Mouse (Mus musculus): ENCODE measurements around the gene Igsf11.
"Not testable (repeated sequence)": the region's sequence is repeated elsewhere in the genome, so short reads cannot be mapped to it uniquely, and the experiment has no call there.

The Igsf11 gene

DNA sequence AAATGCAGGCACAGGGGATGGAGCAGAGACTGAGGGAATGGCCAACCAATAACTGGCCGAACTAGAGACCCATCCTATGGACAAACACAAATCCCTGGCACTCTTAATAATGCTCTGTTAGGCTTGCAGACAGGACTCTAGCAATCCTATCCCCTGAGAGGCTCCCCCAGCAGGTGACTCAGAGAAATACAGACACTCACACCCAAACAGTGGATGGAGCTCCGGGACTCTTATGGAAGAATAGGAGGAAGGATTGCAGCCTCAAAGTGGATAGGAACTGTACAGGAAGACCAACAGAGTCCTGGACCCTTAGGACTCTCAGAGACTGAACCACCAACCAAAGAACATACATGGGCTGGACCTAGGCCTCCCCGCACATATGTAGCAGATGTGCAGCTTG lies 91.4 kb downstream of the Igsf11 start:
- not testable (repeated sequence) for DNase-seq (ENCODE audit: low spot score in 2 of 2)

DNA sequence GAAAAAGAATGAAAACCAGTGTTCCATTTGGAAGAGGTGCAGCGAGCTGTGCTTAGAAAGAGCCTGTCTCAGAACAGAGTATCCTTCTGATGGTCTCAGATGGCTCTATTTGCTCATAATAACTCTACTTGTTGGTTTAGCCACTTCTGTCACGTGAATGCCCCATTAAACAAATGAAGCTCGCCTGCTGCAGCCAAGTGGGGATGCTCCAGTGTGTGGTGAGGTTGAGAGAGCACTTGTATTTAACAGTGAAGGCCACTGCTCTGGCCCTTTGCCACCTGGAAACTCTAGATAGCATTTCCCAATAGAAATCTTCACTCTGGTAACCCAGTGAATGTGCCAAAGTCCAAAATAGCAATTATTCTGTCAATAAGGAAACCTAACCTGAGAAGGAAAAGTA lies 92.9 kb downstream of the Igsf11 start:
- peak in 1 of 2 experiments; percentile 26 for DNase-seq (ENCODE audit: low spot score in 2 of 2)

DNA sequence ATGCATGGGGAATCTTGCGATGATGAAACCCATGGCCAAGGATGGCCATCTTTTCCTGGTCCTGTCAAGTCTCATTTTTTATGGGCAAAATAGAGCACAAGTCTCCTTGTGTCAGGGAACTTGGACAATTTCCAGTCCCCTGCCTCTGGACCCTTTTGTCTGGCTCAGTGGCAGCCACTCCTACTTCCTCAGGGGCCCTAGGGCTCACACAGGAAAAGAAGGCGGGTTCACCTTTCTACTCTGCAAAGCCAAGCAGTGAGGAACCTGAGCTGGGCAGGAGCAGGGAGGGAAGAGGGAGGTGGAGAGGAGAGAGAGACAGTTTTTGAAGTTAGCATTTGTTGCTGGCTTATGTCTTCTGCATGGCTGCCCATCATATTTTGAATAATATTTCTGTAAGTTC lies 93.9 kb downstream of the Igsf11 start:
- no peak for DNase-seq (ENCODE audit: low spot score in 2 of 2)

DNA sequence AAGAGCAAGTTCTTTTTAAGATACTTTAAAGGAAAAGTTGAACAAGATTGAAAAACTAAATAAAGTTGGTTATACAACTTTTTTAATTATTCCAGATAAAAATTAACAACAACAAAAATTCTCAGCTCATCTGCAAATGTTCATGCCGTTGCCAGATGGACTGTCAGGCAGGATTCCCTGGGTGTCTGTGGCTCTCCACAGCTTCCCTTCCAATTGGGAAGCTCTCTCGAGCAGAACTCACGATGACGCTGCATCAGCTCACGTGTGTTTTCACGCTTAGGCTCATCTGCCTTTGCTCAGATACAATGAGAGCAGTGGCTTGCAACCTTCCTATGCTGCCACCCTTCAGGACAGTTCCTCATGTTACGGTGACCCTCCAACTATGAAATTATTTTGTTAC lies 101.2 kb downstream of the Igsf11 start:
- no peak for DNase-seq (ENCODE audit: low spot score in 2 of 2)

DNA sequence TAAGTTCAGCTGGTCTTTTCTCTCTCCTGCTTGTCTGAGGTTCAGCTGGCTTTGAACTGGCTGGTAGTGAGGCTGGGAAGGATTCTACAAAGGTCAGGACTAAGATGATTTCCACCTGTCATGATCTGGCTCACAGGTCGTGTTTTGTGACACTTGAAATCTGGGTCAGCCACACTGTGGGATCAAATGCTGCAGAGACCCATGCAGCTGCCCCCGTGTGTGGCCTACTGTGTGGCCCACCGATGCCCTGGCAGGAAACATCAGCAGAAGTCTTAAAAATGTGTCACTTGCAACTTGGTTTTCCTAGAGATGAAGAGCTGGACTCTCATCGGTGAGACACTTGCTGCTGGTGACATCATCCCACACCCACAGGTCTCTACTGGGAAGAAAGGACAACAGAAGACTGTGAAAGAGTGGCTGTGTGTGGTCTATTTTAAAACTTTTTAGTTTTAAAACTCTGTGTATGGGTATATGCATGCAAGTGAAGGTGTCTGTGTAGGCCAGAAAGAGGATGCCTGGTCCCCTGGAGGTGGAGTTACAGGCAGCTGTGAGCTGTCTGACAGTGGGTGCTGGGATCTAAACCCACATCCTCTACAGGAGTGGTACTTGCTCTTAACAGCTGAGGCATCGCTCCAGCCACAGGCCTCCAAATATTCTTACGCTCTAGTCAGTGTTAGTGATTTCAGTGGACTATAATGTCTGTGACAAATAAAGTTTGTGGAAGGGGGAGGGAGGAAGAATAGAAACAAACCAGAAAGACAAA lies 106.2 kb downstream of the Igsf11 start:
- DNase-seq (ENCODE audit: low spot score in 2 of 2) = no peak

DNA sequence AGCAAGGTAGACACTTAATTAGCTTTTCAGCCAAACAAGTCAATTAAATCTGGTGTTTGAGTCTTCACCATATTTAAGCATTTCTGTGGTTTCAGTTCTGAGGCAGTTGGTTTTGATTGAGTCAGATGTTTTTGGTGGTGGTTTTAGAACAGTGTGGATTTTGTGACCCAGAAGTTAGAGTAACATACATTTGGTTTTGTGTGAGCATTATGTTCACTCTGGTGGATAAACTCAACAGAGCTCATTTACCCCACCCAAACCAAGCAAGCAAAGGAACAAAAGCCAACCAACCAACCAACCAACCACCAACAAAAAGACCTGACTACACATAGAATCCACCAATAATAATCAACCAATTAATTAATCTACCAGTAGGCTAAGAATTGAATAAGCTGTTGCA lies 106.8 kb downstream of the Igsf11 start:
- DNase-seq (ENCODE audit: low spot score in 2 of 2) = no peak

DNA sequence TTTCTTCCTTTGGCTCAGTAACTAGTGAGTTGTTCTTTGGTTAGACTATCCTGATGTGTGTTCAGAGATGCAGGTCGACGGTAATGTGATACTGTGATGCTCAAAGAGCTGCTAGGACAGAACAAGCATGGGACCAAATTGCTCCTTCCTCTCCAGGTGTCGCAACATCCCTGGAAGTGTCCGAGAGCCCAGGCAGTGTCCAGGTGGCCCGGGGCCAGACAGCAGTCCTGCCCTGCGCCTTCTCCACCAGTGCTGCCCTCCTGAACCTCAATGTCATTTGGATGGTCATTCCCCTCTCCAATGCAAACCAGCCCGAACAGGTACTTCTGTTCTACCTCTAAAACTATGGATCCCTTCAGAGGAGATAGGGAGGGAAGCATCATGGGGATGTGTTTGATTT lies 114.5 kb downstream of the Igsf11 start:
- no peak for DNase-seq (ENCODE audit: low spot score in 2 of 2)

DNA sequence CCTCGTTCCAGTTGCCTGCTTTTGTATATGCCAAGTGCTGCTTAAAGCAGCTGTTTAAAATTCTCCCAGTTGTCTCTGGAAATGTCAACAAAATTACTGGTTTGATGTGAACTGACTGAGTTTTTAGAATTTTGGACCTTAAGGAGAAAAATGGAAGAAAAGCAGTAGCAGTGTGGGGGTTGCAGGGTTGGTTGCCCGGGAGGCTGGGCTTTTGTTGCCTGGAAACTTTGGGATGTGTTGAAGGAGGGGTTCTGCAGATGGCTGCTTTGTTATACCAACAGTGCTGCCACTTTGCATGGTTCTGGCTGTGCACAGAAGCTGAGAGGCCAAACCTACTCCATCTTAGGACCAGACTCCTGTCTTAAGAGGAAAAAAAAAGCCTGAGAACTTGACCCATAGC lies 127.0 kb downstream of the Igsf11 start:
- no peak for DNase-seq (ENCODE audit: low spot score in 2 of 2)

DNA sequence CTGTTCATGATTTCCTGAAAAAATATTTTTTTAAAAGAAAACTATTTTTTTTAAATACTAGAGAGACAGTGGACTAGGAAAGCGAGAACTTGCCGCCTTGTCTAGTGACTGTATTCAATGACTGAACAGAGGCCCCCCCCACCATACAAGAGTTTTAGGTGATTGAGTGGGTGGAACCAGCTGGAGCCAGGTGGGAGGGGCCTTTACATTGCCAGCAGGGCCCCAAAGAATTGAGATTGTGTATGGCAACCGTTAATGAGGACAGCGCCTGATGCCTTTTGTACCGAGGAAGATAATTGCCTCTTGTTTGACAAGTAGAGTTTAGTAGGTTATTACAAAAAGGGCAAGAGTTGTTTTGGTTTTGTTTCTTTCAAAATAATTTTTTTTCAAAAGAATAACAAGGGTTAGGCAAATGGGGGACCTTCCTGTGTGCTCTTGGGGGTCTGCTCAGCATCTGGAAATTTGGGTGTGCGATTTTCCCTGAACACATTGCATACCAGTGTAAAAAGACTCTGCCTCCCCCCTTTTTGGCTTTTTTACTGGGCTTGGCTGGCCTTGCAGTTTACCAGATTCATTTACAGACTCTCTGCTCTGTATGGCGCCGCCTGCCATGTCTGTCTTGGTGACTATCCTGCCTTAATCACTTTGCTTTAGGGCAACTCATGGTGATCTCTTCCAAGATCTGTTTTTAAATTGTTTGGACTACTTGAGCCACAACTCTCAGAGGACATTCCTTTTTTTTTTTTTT lies 133.7 kb downstream of the Igsf11 start:
- no peak for DNase-seq (ENCODE audit: low spot score in 2 of 2)

DNA sequence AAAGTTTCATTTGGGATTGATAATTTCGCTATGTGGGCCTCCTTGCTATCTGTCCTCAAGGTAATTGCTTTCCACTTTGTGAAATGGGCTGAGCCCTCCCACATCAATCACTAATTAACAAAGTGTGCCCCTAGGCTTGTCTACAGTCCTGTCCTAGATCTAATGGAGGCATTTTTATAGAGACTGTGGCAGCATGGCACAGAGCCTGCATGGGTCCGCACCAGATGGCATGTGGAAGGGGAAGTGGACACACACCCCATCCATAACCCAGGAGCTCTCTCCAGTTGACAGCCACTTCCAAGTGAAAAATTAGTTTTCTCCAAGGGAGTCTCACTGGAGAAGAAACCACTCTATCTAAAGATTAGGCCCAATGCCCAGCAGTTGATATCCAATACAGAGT lies 138.9 kb downstream of the Igsf11 start:
- no peak for DNase-seq (ENCODE audit: low spot score in 2 of 2)

DNA sequence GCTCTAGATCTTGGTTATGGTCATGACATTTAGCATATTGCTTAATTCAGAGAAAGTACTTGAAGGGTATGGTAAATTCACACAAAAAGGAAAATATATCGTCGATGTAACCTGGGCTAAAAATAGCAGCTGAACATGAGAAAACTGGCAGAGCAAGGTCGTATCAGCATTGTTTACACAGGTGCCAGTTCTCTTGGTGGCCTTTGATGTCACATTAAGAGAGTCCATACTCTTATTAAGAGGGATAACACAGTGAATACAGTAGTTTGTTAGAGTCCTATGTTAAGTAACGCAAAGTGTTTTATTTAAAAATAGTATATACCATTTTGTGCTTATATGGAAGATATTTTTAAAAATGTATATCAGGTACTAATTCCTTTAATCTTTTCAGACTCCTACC lies 144.8 kb downstream of the Igsf11 start:
- no peak for DNase-seq (ENCODE audit: low spot score in 2 of 2)

DNA sequence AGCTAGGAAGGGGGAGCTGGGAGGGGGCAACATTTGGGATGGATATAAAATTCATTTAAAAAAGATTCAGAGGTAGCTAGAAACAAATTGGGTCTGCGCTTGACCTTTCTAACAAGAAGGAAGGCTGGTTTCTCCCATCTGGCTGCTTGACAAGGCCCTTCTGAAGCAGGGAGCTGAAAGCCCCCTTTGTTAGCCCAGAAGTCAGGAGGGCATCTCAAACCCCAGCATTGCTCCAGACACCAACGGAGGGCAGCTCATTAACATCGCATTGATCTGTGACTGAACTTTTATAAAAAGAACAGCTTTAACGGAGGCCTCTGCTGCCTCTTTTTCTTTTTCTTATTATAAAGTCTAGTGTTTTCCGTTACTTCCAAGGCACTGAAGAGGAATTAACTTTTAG lies 151.9 kb downstream of the Igsf11 start:
- DNase-seq (ENCODE audit: low spot score in 2 of 2) = no peak

DNA sequence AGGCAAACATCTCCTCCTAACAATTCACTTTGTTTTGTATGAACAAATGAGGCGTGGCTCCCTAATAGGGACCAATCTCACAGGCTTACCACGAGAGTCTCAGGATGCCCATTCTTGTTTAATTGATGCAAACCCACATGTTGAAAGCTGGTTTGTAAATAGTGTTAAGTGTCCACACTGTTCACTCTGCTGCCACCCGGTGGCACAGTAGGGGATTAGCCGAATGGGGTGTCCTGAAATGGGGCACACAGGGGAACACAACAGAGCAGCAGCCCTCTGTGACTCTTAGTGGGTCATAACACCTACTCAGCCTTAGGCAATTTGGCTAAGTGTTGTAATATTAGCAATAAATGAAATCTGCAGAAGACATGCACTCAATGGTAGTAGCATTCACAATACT lies 156.4 kb downstream of the Igsf11 start:
- peak in 1 of 2 experiments; percentile 55 for DNase-seq (ENCODE audit: low spot score in 2 of 2)

DNA sequence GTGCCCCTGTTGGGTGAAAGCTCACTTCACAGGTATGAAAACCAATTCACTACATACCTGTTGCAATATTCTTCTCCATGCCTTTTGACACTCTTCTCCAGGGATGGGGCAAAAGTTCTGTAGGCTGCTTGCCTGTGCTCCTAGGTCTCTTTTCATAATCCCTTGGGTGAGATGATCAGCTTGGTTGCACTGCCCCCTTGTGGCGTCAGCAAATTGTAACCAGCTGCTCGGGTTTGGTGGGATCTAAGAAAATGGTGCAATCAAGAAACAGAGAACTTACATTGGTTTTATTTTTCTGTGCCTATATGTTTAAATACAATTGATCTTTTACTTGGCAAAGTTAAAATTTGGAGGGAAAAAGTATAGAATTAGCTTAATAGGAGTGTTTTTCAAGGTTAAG lies 160.5 kb downstream of the Igsf11 start:
- peak; percentile 84 to 87 for DNase-seq (ENCODE audit: low spot score in 2 of 2)

DNA sequence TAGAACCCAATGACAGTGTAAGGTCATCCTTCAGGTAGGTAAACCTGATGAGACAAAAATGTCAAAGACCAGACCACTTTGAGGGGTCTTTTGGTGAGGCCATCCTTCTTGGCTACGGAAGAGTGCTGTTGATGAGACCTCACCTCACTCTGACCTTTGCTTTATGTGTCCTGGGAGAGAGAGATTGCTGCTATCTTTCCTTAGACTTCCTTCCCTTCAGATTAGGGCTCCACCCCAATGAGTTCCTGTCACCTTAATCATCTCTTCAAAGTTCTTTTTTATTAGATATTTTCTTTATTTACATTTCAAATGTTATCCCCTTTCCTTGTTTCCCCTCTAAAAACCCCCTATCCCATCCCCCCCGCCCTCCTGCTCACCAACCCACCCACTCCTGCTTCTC lies 161.3 kb downstream of the Igsf11 start:
- no peak for DNase-seq (ENCODE audit: low spot score in 2 of 2)

DNA sequence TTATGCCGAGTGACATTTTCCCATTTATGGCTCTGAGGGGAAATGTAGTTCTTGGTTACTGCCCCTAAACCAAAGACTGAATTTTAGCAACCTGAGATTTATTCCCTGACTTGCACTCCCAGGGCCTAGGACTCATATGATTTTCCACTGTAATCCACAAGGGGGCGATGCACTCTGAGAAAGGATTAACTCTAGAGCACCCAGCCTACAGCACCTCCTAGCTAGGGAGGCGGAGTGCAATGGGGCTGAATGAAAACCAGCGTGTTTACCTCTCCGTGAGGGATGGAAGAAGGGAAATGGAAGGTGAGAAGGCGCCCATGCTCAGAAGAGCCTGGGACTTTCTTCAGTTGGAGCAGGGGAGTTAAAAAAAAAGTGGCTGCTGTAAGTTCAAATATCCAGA lies 163.6 kb downstream of the Igsf11 start:
- DNase-seq (ENCODE audit: low spot score in 2 of 2) = peak in 1 of 2 experiments; percentile 43

DNA sequence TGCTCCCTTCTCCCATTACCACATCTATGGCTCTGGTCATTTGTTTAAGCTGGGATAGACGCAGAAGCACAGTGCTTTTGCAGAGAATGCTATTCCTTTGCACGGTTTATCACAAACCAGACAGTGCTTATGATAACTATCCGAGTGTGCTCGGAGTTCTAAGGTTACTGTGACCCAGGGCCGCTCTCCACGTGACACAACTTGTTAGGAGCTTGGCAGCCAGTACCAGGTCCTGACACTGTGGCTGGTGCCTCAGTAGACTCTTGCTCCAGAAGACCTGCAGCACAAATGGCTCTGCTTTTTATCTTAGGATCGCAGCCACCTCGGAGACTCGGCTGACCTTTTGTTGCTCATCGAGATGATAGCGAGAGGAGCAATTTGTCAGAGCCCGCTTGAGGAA lies 164.5 kb downstream of the Igsf11 start:
- no peak for DNase-seq (ENCODE audit: low spot score in 2 of 2)

DNA sequence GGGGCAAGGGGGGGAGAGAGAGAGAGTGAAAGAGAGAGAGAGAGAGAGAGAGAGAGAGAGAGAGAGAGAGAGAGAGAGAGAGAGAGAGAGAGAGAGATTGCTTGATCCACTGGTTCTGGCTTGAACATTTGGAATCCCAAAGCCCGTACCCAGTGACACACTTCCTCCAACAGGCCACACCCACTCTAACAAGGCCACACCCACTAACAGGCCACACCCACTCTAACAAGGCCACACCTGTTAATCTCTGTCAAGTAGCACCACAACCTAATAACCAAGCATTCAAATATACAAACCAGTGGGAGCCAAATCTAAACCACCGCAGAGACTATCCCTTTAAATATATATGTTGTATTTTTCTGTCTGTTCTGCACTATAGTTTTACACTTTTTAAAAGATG lies 166.4 kb downstream of the Igsf11 start:
- no peak for DNase-seq (ENCODE audit: low spot score in 2 of 2)

DNA sequence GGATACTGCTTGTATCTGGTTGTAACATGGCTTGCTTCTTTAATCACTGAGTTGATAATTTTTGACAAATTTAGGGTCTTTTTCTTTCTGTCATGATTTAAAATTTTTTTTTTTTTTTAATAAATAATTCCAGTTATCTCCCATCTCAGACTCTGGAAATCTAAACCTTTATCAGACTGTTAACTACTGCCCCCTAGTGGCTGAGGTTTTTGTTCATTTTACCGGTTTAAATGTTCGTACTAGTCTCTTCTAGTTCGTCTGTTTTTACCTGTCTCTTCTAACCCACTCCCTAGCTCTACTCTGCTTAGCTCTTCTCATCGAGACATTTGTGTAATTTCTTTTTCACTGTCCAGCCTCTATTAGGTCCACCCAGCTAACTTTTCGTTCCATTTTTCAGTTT lies 170.1 kb downstream of the Igsf11 start:
- DNase-seq (ENCODE audit: low spot score in 2 of 2) = peak in 1 of 2 experiments; percentile 20

DNA sequence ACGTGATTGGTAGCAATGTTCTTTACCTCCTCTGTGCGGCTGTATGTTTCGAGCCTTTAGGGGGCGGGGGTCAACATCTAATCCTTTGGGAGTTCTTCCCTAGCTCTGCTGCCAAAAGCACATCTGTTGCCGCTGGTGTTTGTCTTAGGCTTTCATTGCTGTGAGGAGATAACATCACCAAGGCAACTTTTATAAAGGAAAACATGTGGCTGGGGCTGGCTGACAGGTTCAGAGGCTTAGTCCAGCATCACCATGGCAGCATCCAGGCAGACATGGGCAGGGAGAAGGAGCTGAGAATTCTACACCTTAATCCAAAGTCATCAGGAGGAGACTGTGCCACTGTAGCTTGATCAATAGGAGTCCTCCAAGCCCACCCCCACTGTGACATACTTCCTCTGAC lies 173.1 kb downstream of the Igsf11 start:
- DNase-seq (ENCODE audit: low spot score in 2 of 2) = no peak

DNA sequence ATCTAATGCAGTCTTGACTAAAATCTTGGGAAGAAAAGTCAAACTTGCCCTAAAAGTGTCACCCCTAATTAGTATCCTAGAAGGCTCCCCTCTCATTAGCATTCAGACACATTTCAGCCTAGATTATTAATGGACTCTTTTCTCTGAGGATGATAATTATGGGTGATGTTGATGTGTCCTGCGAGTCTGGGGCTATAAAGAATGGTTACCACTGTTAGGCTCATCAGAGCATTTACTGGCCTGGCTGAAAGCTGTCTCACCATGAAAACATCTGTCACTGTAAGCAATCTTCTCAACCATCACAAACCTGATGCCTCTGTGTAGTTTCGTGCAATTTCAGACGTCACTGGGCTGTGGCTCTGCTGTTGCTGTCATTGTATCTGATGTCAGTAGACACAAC lies 179.0 kb downstream of the Igsf11 start:
- DNase-seq (ENCODE audit: low spot score in 2 of 2) = no peak
